Mouse (Mus musculus) heart, embryonic 14.5 days (tissue): ENCODE results near the gene Bglap3. TPM values are rescaled to one million over a fixed set of nuclear protein-coding genes. Genes with fewer than 3 reads are reported as not detected.

ENCODE experiments used
- ATAC-seq: fragments of 200-750 bp; cut with Nextera tagmentation; 2 replicates; pipeline ENCODE4 v1.8.0; 2017; ENCODE audit warnings: low read depth, moderate TSS enrichment; ENCODE audit not compliant: insufficient number of reproducible peaks, insufficient read depth, low FRiP score
- H3K27ac ChIP-seq, 2 experiments: fragments of 200-500 bp in 1 of 2; fragments of 300-500 bp in 1 of 2; sonication (generic) in 1 of 2; replicated peaks in 1 of 2; 2 replicates each; pipeline ENCODE4 v1.5.1; 2012 to 2014; ENCODE audit warnings: low read depth in 2 of 2, low read length in 2 of 2, control low read depth in 1 of 2, mild to moderate bottlenecking in 1 of 2, mixed read lengths in 1 of 2; ENCODE audit not compliant: control insufficient read depth in 1 of 2, insufficient read depth in 1 of 2
- H3K27me3 ChIP-seq: fragments of 300-500 bp; sonication (generic); 2 replicates; pipeline ENCODE4 v1.6.1; 2014; ENCODE audit warnings: mild to moderate bottlenecking, low read length, control low read depth; ENCODE audit not compliant: control insufficient read depth, insufficient read depth
- H3K36me3 ChIP-seq: fragments of 300-500 bp; sonication (generic); 2 replicates; pipeline ENCODE4 v1.6.1; 2014; ENCODE audit warnings: mild to moderate bottlenecking, control low read depth, low read length, mixed read lengths; ENCODE audit not compliant: control insufficient read depth, insufficient read depth
- H3K4me1 ChIP-seq, 2 experiments: fragments of 200-500 bp in 1 of 2; fragments of 300-500 bp in 1 of 2; sonication (generic) in 1 of 2; 2 replicates each; pipeline ENCODE4 v1.6.1; 2012 to 2014; ENCODE audit warnings: low read length in 2 of 2, control low read depth in 1 of 2, mixed read lengths in 1 of 2; ENCODE audit not compliant: control insufficient read depth in 2 of 2, insufficient read depth in 2 of 2
- H3K4me2 ChIP-seq: fragments of 300-500 bp; sonication (generic); 2 replicates; pipeline ENCODE4 v1.6.1; 2014; ENCODE audit warnings: mild to moderate bottlenecking, low read length
- H3K4me3 ChIP-seq, 2 experiments: fragments of 200-500 bp in 1 of 2; fragments of 300-500 bp in 1 of 2; sonication (generic) in 1 of 2; 2 replicates each; pipeline ENCODE4 v1.5.1; 2012 to 2014; ENCODE audit warnings: low read length in 2 of 2, mild to moderate bottlenecking in 2 of 2, control low read depth in 1 of 2, low read depth in 1 of 2, moderate library complexity in 1 of 2; ENCODE audit not compliant: control insufficient read depth in 1 of 2, insufficient read depth in 1 of 2
- H3K9ac ChIP-seq: fragments of 300-500 bp; sonication (generic); 2 replicates; pipeline ENCODE4 v1.6.1; 2014; ENCODE audit warnings: mild to moderate bottlenecking, low read length
- H3K9me3 ChIP-seq: fragments of 300-500 bp; sonication (generic); 2 replicates; pipeline ENCODE4 v1.6.1; 2016; ENCODE audit warnings: low read length, control low read depth; ENCODE audit not compliant: control insufficient read depth
- WGBS: fragments of 180-500 bp; shearing (Covaris S2); extraction: QIAGEN DNeasy Blood & Tissue Kit; methylation state at CpG from one replicate; pipeline ENCODE4 v1.1.7; 2014; 5-methylcytosine and 5-hydroxymethylcytosine counted together
- polyA plus RNA-seq: library from polyadenylated mRNA; unstranded; fragments of >200 nt; fragmentation: Nextera tagmentation; extraction: Ambion mirVana; gene quantifications from 2 replicates; pipeline ENCODE4 v1.2.1, GENCODE M21; 2014

Bglap3 gene
- polyA plus RNA-seq, 1 experiment from 2014 or later = not detected

- peaks cover 15 to 22% of the 10 kb centered on the region in 2 experiments for H3K4me1 ChIP-seq
- no peak overlapping the region for H3K9ac ChIP-seq
- no peak for ATAC-seq
- peaks cover 64% of the 10 kb centered on the region for H3K36me3 ChIP-seq
- no peak overlapping the region for H3K4me3 ChIP-seq
- no peak overlapping the region for H3K27ac ChIP-seq
- H3K27me3 ChIP-seq = peaks cover 17% of the 10 kb centered on the region
- H3K9me3 ChIP-seq = no peaks in the 10 kb centered on the region
- H3K4me2 ChIP-seq = no peak overlapping the region
- 74% methylated on average over 2 of the region's 2 CpGs for WGBS
Observed at GRCm38 (mm10) chr3:88361612-88362313, 10.8 kb downstream of the Bglap3 start.

GRCm38 (mm10) chr3:88361096-88361495 is 11.4 kb downstream of the Bglap3 start:
- 64% methylated on average over 6 of the region's 6 CpGs for WGBS
- no peak overlapping the region for H3K9ac ChIP-seq
- H3K9me3 ChIP-seq = no peaks in the 10 kb centered on the region
- H3K27me3 ChIP-seq = peaks cover 15% of the 10 kb centered on the region
- no peak for ATAC-seq
- no peak overlapping the region for H3K4me2 ChIP-seq
- peaks cover 70% of the 10 kb centered on the region for H3K36me3 ChIP-seq
- no peak overlapping the region for H3K4me3 ChIP-seq
- H3K4me1 ChIP-seq = peaks cover 15 to 22% of the 10 kb centered on the region in 2 experiments
- H3K27ac ChIP-seq = no peak overlapping the region

- no peak for ATAC-seq
- H3K9ac ChIP-seq = no peak overlapping the region
- no peak overlapping the region for H3K4me2 ChIP-seq
- H3K27me3 ChIP-seq = 0 out of 2 replicates have a peak, but pooled peaks cover 4% of the 10 kb centered on the region
- H3K36me3 ChIP-seq = peaks cover 82% of the 10 kb centered on the region
- H3K27ac ChIP-seq = peak overlapping the region; percentile 28 to 41; a peak in 2 of 4 replicates
- peaks cover 15 to 22% of the 10 kb centered on the region in 2 experiments for H3K4me1 ChIP-seq
- H3K4me3 ChIP-seq = no peak overlapping the region
- H3K9me3 ChIP-seq = no peaks in the 10 kb centered on the region
- 66% methylated on average over 3 of the region's 3 CpGs for WGBS
Observed at GRCm38 (mm10) chr3:88359989-88360388, 12.6 kb downstream of the Bglap3 start.

- H3K27ac ChIP-seq = peak overlapping the region; percentile 28 to 41; a peak in 2 of 4 replicates
- H3K4me1 ChIP-seq = peaks cover 11 to 18% of the 10 kb centered on the region in 2 experiments
- H3K9me3 ChIP-seq = no peaks in the 10 kb centered on the region
- no peak overlapping the region for H3K4me2 ChIP-seq
- H3K27me3 ChIP-seq = 0 out of 2 replicates have a peak, but pooled peaks cover 1% of the 10 kb centered on the region
- 43% methylated on average over 5 of the region's 5 CpGs for WGBS
- no peak overlapping the region for H3K9ac ChIP-seq
- H3K36me3 ChIP-seq = peaks cover 86% of the 10 kb centered on the region
- no peak for ATAC-seq
- H3K4me3 ChIP-seq = no peak overlapping the region
Observed at GRCm38 (mm10) chr3:88359584-88359983, 13.0 kb downstream of the Bglap3 start.

GRCm38 (mm10) chr3:88354396-88355165 is 18.0 kb downstream of the Bglap3 start:
- no peak overlapping the region for H3K9ac ChIP-seq
- H3K27me3 ChIP-seq = no peaks in the 10 kb centered on the region
- peaks cover 2 to 5% of the 10 kb centered on the region in 2 experiments; a peak in 1 of 4 replicates for H3K4me1 ChIP-seq
- H3K36me3 ChIP-seq = peaks cover 100% of the 10 kb centered on the region
- WGBS = 89% methylated on average over 8 of the region's 8 CpGs
- H3K9me3 ChIP-seq = no peaks in the 10 kb centered on the region
- no peak overlapping the region for H3K27ac ChIP-seq
- H3K4me2 ChIP-seq = no peak overlapping the region
- ATAC-seq = no peak
- H3K4me3 ChIP-seq = no peak overlapping the region

- H3K4me3 ChIP-seq = no peak overlapping the region
- H3K27ac ChIP-seq = no peak overlapping the region
- no peaks in the 10 kb centered on the region for H3K9me3 ChIP-seq
- H3K9ac ChIP-seq = no peak overlapping the region
- no peaks in the 10 kb centered on the region for H3K27me3 ChIP-seq
- H3K36me3 ChIP-seq = peaks cover 100% of the 10 kb centered on the region
- 91% methylated on average over 9 of the region's 9 CpGs for WGBS
- H3K4me2 ChIP-seq = no peak overlapping the region
- H3K4me1 ChIP-seq = no peaks in the 10 kb centered on the region
- no peak for ATAC-seq
Observed at GRCm38 (mm10) chr3:88352907-88353306, 19.6 kb downstream of the Bglap3 start.

GRCm38 (mm10) chr3:88350732-88351131 is 21.8 kb downstream of the Bglap3 start:
- Histone ChIP-seq H3K27me3 (no peaks in the 10 kb centered on the region), H3K9me3 (no peaks in the 10 kb centered on the region), H3K9ac (no peak overlapping the region), H3K27ac (no peak overlapping the region), H3K36me3 (peaks cover 100% of the 10 kb centered on the region), H3K4me3 (no peak overlapping the region), H3K4me2 (no peak overlapping the region), H3K4me1 (no peaks in the 10 kb centered on the region)
- WGBS = 62% methylated on average over 13 of the region's 13 CpGs
- ATAC-seq = no peak
